8 mouse cellular contexts compared by ENCODE assay signal in genomic region chr12:16855632-16856305, GRCm38 (mm10). TPM values are rescaled to one million over a fixed set of nuclear protein-coding genes. Genes with fewer than 3 reads are reported as not detected.
DNase-seq lines count a peak whose midpoint lies in the region; ATAC-seq lines count a peak whose summit lies in the region.

No protein-coding gene starts in this region.

- peak; percentile 98 for ATAC-seq in hindbrain, embryonic 15.5 days (ENCODE audit: low FRiP score, low read depth)
- no peak for ATAC-seq in liver, embryonic 11.5 days (replicated peaks; ENCODE audit: low FRiP score)

- H3K36me3 ChIP-seq in hindbrain, embryonic 15.5 days: no peaks in the 10 kb centered on the region
- no peaks in the 10 kb centered on the region for H3K36me3 ChIP-seq in midbrain, embryonic 10.5 days
- no peaks in the 10 kb centered on the region for H3K36me3 ChIP-seq in liver, embryonic 11.5 days (ENCODE audit: control insufficient read depth, insufficient read depth, low read length)

- no peaks in the 10 kb centered on the region for H3K9me3 ChIP-seq in hindbrain, embryonic 15.5 days
- H3K9me3 ChIP-seq in midbrain, embryonic 10.5 days (replicated peaks): no peaks in the 10 kb centered on the region
- no peaks in the 10 kb centered on the region for H3K9me3 ChIP-seq in liver, embryonic 11.5 days (ENCODE audit: control insufficient read depth, low read length)

- peak; percentile 91 for DNase-seq in brain, embryonic 18.5 days (ENCODE audit: low read depth, low spot score)
- DNase-seq in embryo, embryonic 10.5 days (ENCODE audit: low spot score): peak; percentile 71
- peak; percentile 64 for DNase-seq in midbrain, embryonic 10.5 days (ENCODE audit: low spot score)
- no peak for DNase-seq in liver, embryonic 11.5 days (ENCODE audit: low spot score)
- no peak for DNase-seq in gastrocnemius, adult 8-10 months (ENCODE audit: low spot score in 2 of 2)
- DNase-seq in ovary, postnatal 10 days (ENCODE audit: low spot score): no peak
- no peak for DNase-seq in kidney, postnatal 14 days

- WGBS in hindbrain, embryonic 15.5 days: 6% methylated on average over 6 of the region's 6 CpGs
- 16% methylated on average over 6 of the region's 6 CpGs for WGBS in midbrain, embryonic 10.5 days
- 58% methylated on average over 6 of the region's 6 CpGs for WGBS in liver, embryonic 11.5 days

- peak overlapping the region; percentile 41 for H3K4me2 ChIP-seq in hindbrain, embryonic 15.5 days
- H3K4me2 ChIP-seq in liver, embryonic 11.5 days: no peak overlapping the region

- H3K27me3 ChIP-seq in hindbrain, embryonic 15.5 days: no peaks in the 10 kb centered on the region
- H3K27me3 ChIP-seq in midbrain, embryonic 10.5 days (ENCODE audit: low read depth, poor library complexity, severe bottlenecking): no peaks in the 10 kb centered on the region
- no peaks in the 10 kb centered on the region for H3K27me3 ChIP-seq in liver, embryonic 11.5 days (replicated peaks; ENCODE audit: control insufficient read depth, insufficient read depth, low read length)

- peaks cover 12% of the 10 kb centered on the region for H3K4me1 ChIP-seq in hindbrain, embryonic 15.5 days (replicated peaks)
- H3K4me1 ChIP-seq in midbrain, embryonic 10.5 days: peaks cover 25% of the 10 kb centered on the region
- H3K4me1 ChIP-seq in liver, embryonic 11.5 days (replicated peaks; ENCODE audit: control insufficient read depth, insufficient read depth, low read length): no peaks in the 10 kb centered on the region

- H3K9ac ChIP-seq in hindbrain, embryonic 15.5 days: no peak overlapping the region
- no peak overlapping the region for H3K9ac ChIP-seq in liver, embryonic 11.5 days (ENCODE audit: low read depth, low read length)

- peak overlapping the region; percentile 91 for H3K27ac ChIP-seq in hindbrain, embryonic 15.5 days (replicated peaks)
- peak overlapping the region; percentile 75 for H3K27ac ChIP-seq in midbrain, embryonic 10.5 days (replicated peaks)
- H3K27ac ChIP-seq in liver, embryonic 11.5 days (ENCODE audit: low read depth, low read length): no peak overlapping the region

- 0 out of 2 replicates have a peak overlapping the region, but pooled peaks have one; percentile 1 for H3K4me3 ChIP-seq in hindbrain, embryonic 15.5 days
- H3K4me3 ChIP-seq in midbrain, embryonic 10.5 days: peak overlapping the region; percentile 19; the same call in 1 of the 2 replicates
- H3K4me3 ChIP-seq in liver, embryonic 11.5 days (ENCODE audit: low read depth, low read length): no peak overlapping the region

RNA-seq across cellular contexts. Expression of gene Rock2, which starts 38.9 kb away (rescaled TPM):
- 13.7 and 15.1 TPM in 2 replicates for polyA plus RNA-seq in hindbrain, embryonic 15.5 days (2015; fragmentation: Nextera tagmentation; extraction: Ambion mirVana)
- 11.4 TPM in 2 replicates for polyA plus RNA-seq in midbrain, embryonic 10.5 days (2016; fragmentation: Nextera tagmentation; extraction: Ambion mirVana)
- polyA plus RNA-seq in liver, embryonic 11.5 days (2014; fragmentation: Nextera tagmentation; extraction: Ambion mirVana): 11.7 and 14.4 TPM in 2 replicates
- total RNA-seq in gastrocnemius, adult 8-10 months (2022): 100 to 1,000 TPM in 1 of 4 experiments, 10 to 100 TPM in 3; 76.4 to 106 (median 80.8) TPM

RNA-seq across cellular contexts. Expression of gene E2f6, which starts 45.0 kb away (rescaled TPM):
- polyA plus RNA-seq in hindbrain, embryonic 15.5 days (2015; fragmentation: Nextera tagmentation; extraction: Ambion mirVana): 29.2 and 29.7 TPM in 2 replicates
- polyA plus RNA-seq in midbrain, embryonic 10.5 days (2016; fragmentation: Nextera tagmentation; extraction: Ambion mirVana): 72.8 and 73.0 TPM in 2 replicates
- 42.7 and 49.0 TPM in 2 replicates for polyA plus RNA-seq in liver, embryonic 11.5 days (2014; fragmentation: Nextera tagmentation; extraction: Ambion mirVana)
- 100 to 1,000 TPM; 136 to 196 (median 151) TPM for total RNA-seq in gastrocnemius, adult 8-10 months (2022)

RNA-seq across cellular contexts. Expression of gene Greb1, which starts 55.1 kb away (rescaled TPM):
- 0.84 and 1.3 TPM in 2 replicates for polyA plus RNA-seq in hindbrain, embryonic 15.5 days (2015; fragmentation: Nextera tagmentation; extraction: Ambion mirVana)
- polyA plus RNA-seq in midbrain, embryonic 10.5 days (2016; fragmentation: Nextera tagmentation; extraction: Ambion mirVana): 24.0 and 31.0 TPM in 2 replicates
- polyA plus RNA-seq in liver, embryonic 11.5 days (2014; fragmentation: Nextera tagmentation; extraction: Ambion mirVana): 4.3 and 5.5 TPM in 2 replicates
- 1 to 10 TPM in 3 of 4 experiments, under 1 TPM in 1; 0.27 to 5.3 (median 1.1) TPM for total RNA-seq in gastrocnemius, adult 8-10 months (2022)

Comparison
In these comparisons a context has a peak if more than half of its experiments do, and no peak if none do; other contexts are left out.
1. DNase-seq: peak in brain, embryonic 18.5 days (single experiment), embryo, embryonic 10.5 days (single experiment) and midbrain, embryonic 10.5 days (single experiment); none in liver, embryonic 11.5 days (single experiment), gastrocnemius, adult 8-10 months (0 of 2), ovary, postnatal 10 days (single experiment) and kidney, postnatal 14 days (single experiment).